Mouse (Mus musculus) embryo, embryonic 11.5 days (tissue): Measurements from ENCODE around the gene Proser3.
"Not testable (repeated sequence)": the region's sequence is repeated elsewhere in the genome, so short reads cannot be mapped to it uniquely, and the experiment has no call there.

Experiments
- DNase-seq: peaks from one replicate; pipeline ENCODE4 v3.0.0-alpha.2; 2012; ENCODE audit warnings: low read depth, low spot score

Proser3 gene

DNA sequence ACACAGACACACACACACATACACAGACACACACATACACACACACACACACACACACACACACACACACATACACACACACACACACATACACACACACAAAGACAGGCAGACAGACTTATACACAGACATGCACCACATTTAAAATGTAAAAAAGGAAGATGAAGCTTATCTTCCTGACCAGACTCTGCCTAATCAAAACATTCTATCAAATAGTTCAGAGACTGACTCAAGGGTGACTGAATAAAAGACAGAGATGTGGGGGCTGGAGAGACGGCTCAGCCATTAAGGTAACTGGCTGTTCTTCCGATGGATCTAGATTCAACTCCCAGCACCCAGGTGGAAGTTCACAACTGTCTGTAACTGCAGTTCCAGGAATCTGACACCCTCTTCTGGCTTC lies 7.8 kb downstream of the Proser3 start:
- DNase-seq: no peak

DNA sequence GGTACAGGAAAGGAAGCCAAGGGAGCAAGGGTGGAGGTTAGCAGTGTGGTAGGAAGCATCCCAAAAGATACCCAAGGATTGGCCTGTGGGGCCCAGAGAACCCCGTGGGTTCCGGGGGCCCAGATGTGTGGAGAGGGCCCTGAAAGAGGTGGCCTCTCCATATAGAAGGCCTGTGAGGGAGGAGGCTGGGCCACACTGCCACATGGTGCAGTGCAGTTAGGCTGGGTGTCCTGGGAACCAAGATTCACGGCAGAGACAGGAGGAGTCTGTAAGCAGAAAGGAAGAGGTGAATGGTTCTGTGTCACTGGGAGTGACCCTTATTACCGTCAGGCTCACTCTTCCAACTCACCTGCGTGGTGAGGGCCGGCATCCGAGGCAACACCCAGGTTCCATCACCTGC lies 11.5 kb downstream of the Proser3 start:
- DNase-seq: no peak

DNA sequence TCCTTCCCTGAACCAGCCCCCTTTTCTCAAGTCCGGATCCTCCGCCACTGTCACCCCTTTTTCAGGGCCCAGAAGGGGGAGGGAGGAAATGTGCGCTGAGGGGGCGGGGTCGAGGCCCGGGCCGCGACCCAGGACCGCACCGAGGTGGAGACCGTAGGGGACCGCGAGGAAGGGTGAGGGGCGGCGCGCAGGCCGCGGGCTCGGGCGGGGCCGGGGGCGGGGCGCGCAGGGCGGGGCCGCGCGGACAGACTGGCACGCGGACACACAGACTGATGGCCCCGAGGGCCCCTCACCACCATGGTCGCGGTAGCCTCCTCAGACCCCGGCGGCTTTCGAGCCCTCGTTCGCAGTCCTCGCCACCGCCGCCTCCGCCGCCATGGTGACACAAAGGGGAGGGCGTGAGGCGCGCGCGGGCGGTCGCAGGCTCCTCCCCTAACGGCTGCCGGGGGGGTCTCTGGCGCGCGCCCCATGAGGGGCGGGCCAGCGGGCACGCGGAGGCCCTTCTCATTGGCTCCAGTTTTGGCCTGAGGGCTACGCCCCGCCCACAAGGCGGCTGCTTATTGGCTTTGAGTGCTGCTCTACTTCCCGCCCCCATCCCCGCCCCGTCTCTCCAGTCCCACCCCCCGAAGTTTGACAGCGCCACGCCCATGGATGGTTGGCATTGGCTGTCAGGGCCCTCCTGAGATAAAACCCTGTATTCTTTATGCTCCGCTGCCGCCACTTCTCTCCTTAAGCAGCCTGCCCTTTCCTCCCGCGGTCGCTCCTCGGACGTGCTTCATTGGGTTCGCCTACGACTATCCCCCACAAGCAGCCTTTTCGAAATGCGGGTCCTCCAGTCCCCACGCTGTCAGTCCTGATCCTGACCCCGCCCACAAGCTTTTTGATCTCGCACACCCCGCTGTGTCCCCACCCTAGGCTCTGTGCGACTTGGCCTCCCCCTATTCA lies 17.2 kb downstream of the Proser3 start, which contains the start of gene Arhgap33:
Gene Arhgap33, minus strand, starts transcription at position 428 of the 945 bp plus-strand sequence.
- peak; percentile 99 for DNase-seq

DNA sequence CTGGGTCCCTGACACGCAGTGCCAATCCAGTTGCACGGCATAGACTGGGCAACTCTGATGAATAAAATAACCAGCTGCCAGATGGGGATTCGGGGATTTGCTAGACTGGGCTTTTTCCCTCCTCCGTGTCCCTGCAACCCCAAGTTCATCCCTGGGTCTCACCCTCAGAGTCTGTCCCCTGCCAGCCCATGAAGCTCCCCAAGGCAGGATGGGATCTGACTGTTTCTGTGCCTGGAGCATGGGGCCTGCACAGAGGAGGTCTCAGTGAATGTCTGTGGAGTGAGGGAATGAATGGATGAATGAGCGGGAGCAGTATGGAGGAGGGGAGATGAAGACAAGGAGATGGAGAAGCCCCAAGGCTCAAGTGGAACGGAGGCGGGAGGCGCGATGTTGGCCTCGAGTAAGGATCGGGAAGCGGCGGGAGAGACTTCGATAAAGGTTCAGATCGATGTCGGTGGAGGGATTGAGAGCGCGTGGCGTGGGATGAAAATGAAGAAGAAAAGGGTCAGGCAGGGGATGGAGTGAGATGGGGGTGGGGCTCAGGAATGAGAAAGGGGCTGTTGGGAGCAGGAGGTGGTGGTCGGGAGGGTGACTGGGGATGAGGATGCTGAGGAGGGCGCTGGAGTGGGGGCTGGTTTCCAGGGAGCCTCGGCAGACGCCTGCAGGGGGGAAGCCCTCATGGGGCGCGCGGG lies 18.0 kb downstream of the Proser3 start:
- DNase-seq: no peak

DNA sequence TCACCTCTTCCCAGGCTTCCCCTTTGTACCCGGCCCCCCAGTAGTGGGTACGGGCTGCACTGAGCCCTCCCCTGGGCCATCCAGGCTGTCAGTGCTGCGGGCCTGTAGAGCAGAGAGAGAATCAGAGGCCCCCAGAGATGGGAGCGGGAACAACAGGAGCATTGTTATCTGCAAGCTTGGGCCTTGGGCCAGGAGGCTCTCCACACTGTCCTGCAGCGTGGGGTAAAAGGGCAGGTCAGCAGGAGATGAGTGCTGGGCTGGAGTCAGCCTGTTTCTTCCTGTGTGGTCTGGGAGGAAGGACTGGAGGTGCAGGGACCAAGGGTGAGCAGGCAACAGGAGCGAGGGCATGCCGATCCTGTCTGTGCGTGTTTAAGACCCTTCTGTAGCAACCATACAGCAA lies 19.2 kb downstream of the Proser3 start:
- DNase-seq: no peak

DNA sequence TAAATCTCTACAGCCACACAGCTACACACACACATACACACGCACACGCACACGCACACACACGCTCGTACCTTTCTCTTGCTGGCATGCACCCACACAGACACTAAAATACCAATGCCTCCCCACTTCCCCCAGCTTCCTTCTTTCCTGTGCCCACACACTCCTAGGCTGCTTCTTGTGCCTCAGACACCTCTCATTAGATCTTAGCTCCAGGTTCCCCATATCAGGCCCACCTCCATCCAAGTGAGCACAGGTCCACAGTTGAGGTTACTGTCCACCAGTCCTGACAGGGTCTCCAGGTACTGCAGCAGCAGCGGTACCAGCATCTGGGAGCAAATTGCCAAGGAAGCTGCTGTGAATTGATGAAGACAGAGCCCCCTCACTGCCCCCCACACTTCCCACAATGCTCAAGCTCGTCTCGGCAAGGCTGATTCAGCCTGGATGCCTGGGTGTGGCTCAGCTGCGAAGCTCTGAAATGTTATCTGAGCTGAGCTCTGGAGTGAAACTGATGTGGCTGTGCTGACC lies 20.7 kb downstream of the Proser3 start:
- DNase-seq: no peak

DNA sequence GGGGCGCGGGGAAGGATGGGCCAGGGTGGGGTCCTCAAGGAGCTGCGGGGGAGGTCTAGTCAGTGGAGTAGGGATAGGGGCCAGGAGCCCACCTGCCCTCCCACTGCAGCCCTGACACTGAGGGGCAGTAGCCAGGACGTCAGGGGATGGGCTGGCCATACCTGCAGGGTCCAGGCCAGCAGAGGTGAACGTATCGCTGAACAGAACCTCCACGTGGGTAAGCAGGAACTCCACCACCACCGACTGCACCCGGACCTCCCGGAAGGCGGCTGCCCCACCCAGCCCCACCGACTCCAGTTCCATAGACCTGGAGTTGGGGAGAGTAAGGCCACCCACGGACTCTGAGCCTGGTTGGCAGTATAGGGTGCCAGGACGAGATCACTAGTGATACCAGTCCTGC lies 25.1 kb downstream of the Proser3 start:
- no peak for DNase-seq

DNA sequence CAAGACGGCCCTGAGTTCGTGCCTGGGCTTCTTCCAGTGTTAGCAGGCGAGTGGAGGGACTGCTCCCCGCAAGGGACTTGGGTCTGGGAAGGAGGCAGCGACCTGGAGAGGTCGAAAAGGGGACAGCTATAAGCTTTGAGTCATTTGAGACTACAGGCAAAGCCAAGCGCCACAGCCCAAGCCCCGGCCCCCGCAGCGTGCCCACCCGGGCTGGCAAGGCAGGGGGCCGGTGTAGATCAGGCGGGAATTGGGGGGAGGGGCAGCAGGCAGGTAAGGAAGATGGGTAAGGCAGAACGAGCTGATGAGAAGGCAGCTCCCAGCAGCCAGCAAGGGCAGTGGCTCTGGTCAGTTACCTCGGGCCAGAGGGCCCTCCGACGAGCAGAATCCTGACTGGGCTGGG lies 25.7 kb downstream of the Proser3 start:
- no peak for DNase-seq

DNA sequence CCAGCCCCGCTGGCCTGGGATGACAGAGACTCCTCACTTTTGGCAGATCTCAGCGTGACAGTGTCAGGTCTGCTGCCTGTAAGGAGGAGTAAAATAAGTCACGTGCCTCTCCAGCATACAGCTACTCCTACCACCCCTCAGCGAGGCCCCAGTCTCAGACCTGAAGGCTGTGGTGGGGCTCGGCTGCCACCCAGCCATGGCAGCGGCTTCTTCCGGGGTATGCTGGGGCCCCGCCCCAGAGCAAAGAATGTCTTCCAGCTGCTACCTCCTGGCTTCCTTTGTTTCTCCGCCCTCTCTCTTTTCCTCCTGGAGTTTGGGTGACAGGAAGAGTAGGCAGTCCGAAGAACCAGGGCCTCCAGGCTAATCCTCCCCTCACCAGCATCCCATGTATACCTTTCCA lies 26.1 kb downstream of the Proser3 start:
- DNase-seq: no peak

DNA sequence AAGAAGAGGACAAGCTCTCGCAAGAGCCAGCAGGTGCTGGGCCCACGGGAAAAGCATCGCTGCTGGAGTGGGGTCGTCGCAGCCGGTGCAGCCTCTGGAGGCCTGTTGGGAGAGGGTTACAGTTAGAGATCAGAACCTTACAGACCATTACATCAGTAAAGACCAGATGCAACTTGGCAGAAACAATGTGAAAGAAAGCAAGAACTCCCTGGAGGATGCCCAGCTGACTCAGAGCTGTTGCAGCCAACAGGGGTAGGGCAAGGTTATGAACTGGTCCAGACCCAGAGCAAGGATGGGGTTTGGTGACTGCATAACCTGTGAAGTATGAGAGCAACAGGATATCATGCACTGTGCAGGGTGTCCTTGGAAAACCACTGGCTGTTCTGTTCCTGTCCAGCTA lies 27.6 kb downstream of the Proser3 start:
- DNase-seq: no peak

DNA sequence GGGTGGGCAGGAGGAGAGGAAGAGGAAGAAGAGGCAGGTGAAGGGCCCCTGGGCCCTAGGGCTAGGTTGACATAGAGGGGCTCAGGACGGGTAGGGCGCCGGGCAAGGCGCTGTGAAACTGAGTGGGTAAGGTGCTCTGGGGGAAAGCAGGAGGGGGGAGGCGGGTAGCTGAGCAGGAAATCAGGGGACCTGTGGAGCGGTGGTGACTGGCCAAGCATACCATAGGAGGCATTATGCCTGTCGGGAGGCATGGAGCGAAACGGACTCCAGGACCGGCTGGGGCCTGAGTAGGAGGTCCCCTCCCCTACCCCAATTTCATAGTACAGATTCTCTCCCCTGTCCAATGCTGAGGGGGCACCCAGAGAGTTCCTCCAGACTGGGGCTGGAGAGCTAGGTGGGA lies 29.2 kb downstream of the Proser3 start:
- DNase-seq: no peak

DNA sequence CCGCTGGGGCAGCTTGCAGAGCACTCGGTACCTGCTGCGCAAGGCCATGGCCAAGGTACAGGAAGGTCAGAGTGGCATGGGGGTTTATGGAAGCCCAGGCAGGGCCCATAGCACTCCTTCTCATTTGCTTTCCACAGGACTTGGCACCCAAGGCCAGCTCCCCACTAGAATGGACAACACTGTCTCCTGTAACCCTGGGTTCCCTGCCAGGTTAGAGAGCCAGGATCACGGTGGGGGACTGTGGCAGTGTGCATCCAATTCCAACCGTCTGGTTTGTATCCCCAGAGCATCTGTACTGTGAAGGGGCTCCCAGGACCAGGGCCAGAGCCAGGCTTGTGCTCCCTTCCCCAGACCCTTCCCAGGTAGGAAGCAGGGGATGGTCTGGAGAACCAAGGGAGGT lies 31.2 kb downstream of the Proser3 start:
- no peak for DNase-seq

DNA sequence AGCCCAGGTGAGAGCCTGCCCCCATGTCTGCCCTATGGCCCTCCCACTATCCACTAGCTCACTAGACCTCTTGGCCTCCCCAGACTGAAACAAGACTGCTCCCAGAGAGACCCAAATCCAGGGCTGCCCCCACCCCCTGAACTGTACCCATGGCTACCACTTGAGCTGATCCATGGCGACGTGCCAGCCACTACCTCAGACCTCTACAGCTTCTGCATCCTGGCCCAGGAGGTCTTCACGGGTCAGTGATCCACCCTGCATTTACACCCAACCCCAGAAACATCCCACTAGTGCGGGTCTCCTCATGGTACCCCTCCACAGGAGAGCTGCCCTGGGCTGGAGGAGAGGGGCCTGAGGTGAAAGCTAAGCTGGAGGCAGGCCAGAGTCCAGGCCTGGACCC lies 31.7 kb downstream of the Proser3 start:
- DNase-seq: no peak

DNA sequence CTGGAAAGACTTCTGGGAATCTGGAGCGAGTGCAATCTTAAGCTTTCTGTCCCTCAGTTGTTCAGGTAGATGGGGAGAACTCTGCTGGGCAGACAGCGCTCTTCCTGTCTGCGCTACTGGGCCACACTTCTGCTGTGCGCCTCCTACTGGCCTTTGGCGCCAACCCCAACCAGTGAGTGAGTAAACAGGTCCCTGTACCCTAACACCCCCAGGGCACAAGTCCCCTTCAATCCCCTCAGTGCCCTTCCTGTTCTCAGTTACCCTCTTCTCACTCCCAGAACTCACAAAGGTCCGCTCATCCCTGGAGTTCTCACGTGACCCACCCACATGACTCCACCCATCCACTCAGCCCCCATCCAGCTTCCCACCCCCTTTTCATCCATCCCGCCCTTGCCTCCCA lies 33.8 kb downstream of the Proser3 start:
- no peak for DNase-seq

DNA sequence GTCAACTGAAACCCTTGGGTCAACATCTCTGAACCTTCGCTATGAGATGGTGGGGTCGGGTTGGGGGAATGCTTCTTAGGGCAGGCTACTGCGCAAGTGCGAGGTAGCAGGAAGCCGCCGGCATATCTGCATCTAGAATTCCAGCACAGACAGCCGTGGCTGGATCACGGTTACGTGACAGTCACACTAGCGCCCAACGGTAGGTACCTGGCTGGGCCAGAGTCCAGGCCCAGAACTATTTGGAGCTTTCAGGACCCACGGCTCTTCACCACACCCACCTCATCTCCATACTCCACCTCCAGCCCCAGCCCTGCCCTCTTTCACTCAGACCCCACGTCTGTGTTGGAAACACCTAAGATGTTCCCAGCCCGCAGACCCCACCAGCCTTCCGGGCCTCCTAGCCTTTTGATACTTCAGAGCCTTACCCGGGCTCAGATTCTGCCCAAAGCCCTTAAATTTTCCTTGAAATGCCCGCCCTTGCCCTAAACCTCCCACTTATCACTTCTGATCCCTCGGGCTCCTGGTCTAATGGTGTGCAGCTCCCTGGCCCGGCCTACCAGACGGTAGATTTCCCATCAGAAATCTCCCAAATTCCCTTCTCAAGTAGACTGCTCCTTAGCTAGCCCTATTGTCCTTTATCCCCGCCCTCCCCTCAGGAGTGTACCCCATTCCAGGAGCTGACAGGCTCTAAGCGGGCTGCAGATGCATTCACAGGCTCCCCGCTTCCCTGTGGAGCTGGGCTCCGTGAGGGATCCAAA lies 36.9 kb downstream of the Proser3 start:
- DNase-seq: no peak

DNA sequence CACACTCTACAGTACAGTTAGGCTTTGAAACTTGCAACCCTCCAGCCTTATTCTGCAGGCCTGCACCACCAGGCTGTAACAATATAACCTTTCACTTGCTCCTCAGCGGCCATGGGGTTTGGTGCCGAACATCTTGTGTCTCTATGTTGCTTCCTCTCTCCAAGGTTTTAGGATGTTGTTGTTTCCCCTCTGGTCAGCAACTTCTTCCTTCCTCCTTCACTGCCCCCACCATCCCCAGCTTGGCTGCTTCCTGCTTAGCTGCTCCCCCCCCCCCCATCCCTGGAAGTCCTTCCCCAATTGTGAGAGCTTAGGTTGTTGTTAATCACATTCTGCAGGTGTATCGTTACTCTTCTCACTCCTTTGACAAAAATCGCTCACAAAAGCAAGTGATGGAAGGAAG lies 44.0 kb downstream of the Proser3 start:
- no peak for DNase-seq

DNA sequence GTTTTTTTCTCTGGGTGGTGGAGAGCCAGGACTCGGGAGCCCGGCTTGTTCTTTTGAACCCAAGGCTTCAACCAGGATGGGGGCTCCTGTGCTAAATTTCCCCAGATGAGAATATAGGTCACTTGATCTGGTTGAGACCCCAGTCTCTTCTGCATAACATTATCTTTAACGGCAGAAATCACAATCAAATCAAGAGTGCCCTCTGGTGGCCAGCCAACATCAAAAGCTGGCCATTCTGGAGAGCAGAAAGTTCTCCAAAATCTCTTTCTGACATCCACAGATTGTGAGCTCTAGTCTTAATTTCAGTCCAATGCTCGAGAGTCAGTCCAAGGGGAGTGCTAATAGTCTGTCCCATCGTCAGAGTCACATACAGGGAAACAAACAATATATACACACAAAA lies 50.9 kb downstream of the Proser3 start:
- DNase-seq: not testable (repeated sequence)

DNA sequence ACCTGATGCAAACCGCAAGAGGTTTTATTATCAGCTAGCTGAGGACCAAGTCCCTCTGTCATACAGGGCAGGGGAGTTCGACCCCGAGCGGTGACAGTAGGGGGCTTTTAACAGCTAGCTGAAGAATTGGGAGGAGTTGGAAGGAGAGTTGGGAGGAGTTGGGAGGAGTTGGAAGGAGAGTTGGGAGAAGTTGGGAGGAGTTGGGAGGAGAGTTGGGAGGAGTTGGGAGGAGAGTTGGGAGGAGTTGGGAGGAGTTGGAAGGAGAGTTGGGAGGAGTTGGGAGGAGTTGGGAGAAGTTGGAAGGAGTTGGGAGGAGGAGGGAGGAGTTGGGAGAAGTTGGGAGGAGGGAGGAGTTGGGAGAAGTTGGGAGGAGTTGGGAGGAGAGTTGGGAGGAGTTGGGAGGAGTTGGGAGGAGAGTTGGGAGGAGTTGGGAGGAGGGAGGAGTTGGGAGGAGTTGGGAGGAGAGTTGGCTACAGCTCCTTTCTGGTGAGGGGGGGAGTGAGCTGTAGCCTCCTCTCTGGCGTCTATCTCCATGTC lies 56.5 kb downstream of the Proser3 start:
- DNase-seq: not testable (repeated sequence)

DNA sequence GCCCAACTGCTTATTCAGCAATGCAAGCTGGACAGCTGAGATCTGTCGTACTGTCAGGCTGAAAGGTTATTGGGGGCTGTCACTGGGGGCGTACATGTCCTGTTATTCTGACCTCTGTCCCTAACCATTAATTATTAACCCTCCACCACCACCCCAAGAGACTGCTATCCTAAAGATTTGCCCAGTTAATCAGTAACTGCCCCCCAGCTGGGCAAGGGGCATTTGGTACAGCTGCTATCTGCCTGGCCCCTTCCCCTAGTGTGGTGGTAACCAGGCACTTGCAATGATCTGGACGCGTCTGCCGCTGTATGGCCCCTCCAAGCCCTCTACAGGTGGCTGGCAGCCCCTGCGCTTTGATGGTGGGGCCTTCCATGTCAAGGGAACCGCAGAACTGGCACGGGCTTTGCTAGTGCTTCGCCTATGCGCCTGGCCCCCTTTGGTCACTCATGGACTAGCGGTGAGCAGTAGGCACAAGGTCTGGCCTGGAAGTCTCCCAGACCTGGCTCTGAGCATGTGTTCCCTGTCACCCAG lies 58.6 kb downstream of the Proser3 start, which contains the start of gene Prodh2:
Gene Prodh2, plus strand, starts transcription at position 222 of the 531 bp plus-strand sequence.
- DNase-seq: no peak

DNA sequence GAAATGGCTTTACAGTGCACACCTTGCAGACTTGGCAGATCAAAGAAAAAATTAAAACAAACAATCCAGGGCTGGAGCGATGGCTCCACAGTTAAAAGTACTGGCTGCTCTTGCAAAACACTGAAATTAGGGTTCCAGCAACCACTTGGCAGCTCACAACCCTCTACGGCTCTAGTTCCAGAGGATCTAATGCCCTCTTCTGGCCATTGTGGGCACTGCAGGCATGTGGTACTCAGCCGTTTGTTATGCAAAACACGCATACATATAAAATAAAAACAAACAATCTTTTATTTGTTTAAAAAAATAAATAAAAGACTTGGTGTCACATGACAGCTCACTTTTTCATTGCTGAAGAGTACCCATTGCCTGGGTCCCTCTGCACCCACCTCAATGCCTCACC lies 59.3 kb downstream of the Proser3 start:
- peak; percentile 53 for DNase-seq

DNA sequence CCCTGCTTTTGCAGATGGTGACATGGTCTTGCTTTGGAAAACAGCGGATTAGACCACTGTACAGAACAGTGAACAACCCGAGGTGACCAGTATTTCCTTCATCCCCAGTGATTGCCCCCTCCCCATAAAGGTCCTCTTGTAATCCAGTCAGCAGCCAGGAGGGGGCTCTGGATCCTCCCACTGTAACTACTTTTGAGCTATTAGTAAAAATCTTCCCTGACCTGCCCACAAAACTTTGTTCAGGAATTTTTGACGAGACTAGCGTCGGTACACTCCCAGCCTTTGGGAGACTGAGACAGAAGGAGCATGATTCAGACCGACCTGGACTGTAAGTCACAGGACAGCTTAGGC lies 61.2 kb downstream of the Proser3 start:
- DNase-seq: no peak
